Mouse (Mus musculus) heart, embryonic 10.5 days (tissue): ENCODE results near the gene Hpse2. TPM values are rescaled to one million over a fixed set of nuclear protein-coding genes. Genes with fewer than 3 reads are reported as not detected.

Source experiments
- DNase-seq: peaks from one replicate; pipeline ENCODE4 v3.0.0-alpha.2; 2017; ENCODE audit warnings: low spot score
- H3K27ac ChIP-seq: fragments of 300-500 bp; sonication (generic); 2 replicates; pipeline ENCODE4 v1.5.1; 2016; ENCODE audit warnings: mild to moderate bottlenecking
- H3K27me3 ChIP-seq: fragments of 300-500 bp; sonication (generic); 2 replicates; pipeline ENCODE4 v1.6.1; 2016; ENCODE audit warnings: mild to moderate bottlenecking; ENCODE audit not compliant: poor library complexity, insufficient read depth, severe bottlenecking
- H3K36me3 ChIP-seq: fragments of 300-500 bp; sonication (generic); 2 replicates; pipeline ENCODE4 v1.6.1; 2016; ENCODE audit warnings: mild to moderate bottlenecking, moderate library complexity
- H3K4me1 ChIP-seq: fragments of 300-500 bp; sonication (generic); 2 replicates; pipeline ENCODE4 v1.6.1; 2016; ENCODE audit warnings: mild to moderate bottlenecking
- H3K4me3 ChIP-seq: fragments of 300-500 bp; sonication (generic); 2 replicates; pipeline ENCODE4 v1.5.1; 2016; ENCODE audit warnings: mild to moderate bottlenecking, moderate library complexity
- H3K9me3 ChIP-seq: fragments of 300-500 bp; sonication (generic); 2 replicates; pipeline ENCODE4 v1.6.1; 2016; ENCODE audit warnings: mild to moderate bottlenecking, moderate library complexity
- WGBS: fragments of 180-500 bp; shearing (Covaris S2); methylation state at CpG from one replicate; pipeline ENCODE4 v1.1.7; 2016; 5-methylcytosine and 5-hydroxymethylcytosine counted together
- polyA plus RNA-seq: library from polyadenylated mRNA; unstranded; fragments of >200 nt; fragmentation: Nextera tagmentation; extraction: Ambion mirVana; gene quantifications from 2 replicates; pipeline ENCODE4 v1.2.1, GENCODE M21; 2016

Gene Hpse2
- 0.04 and 0.29 TPM in 2 replicates for polyA plus RNA-seq

GRCm38 (mm10) chr19:43388017-43388904 lies at the start of gene Hpse2:
Gene Hpse2 (minus strand): TSS chr19:43388355.
- no peaks in the 10 kb centered on the region for H3K36me3 ChIP-seq
- WGBS: 3% methylated on average over 18 of the region's 18 CpGs
- DNase-seq: no peak
- H3K9me3 ChIP-seq: no peaks in the 10 kb centered on the region
- H3K4me3 ChIP-seq: peak within 1 kb of the TSS; percentile 57
- H3K27me3 ChIP-seq: peaks cover 69% of the 10 kb centered on the region
- H3K4me1 ChIP-seq: peaks cover 30% of the 10 kb centered on the region
- H3K27ac ChIP-seq: no peak within 1 kb of the TSS

- H3K4me1 ChIP-seq: no peaks in the 10 kb centered on the region
- H3K27ac ChIP-seq: no peak overlapping the region
- 76% methylated on average over 24 of the region's 24 CpGs for WGBS
- peaks cover 17% of the 10 kb centered on the region for H3K27me3 ChIP-seq
- no peak for DNase-seq
- no peak overlapping the region for H3K4me3 ChIP-seq
- H3K36me3 ChIP-seq: no peaks in the 10 kb centered on the region
- H3K9me3 ChIP-seq: no peaks in the 10 kb centered on the region
These were observed 39.5 kb upstream of the Hpse2 start for GRCm38 (mm10) chr19:43427446-43428224.

GRCm38 (mm10) chr19:43424082-43424481 lies 35.9 kb upstream of the Hpse2 start:
- no peak for DNase-seq
- Histone ChIP-seq H3K9me3 (no peaks in the 10 kb centered on the region), H3K4me1 (no peaks in the 10 kb centered on the region), H3K36me3 (no peaks in the 10 kb centered on the region), H3K27me3 (peaks cover 12% of the 10 kb centered on the region), H3K4me3 (no peak overlapping the region), H3K27ac (no peak overlapping the region)
- 66% methylated on average over 2 of the region's 2 CpGs for WGBS

GRCm38 (mm10) chr19:43420506-43420905 lies 32.4 kb upstream of the Hpse2 start:
- no peak for DNase-seq
- WGBS: 72% methylated on average over 3 of the region's 3 CpGs
- H3K4me1 ChIP-seq: no peaks in the 10 kb centered on the region
- no peaks in the 10 kb centered on the region for H3K9me3 ChIP-seq
- H3K27ac ChIP-seq: no peak overlapping the region
- no peaks in the 10 kb centered on the region for H3K36me3 ChIP-seq
- no peak overlapping the region for H3K4me3 ChIP-seq
- H3K27me3 ChIP-seq: no peaks in the 10 kb centered on the region

- WGBS: 61% methylated on average over 2 of the region's 2 CpGs
- H3K4me1 ChIP-seq: no peaks in the 10 kb centered on the region
- H3K27me3 ChIP-seq: no peaks in the 10 kb centered on the region
- no peak overlapping the region for H3K4me3 ChIP-seq
- no peaks in the 10 kb centered on the region for H3K36me3 ChIP-seq
- H3K9me3 ChIP-seq: no peaks in the 10 kb centered on the region
- no peak overlapping the region for H3K27ac ChIP-seq
- DNase-seq: no peak
These were observed 27.4 kb upstream of the Hpse2 start for GRCm38 (mm10) chr19:43415565-43415964.

- no peak for DNase-seq
- 40% methylated on average over 1 of the region's 1 CpGs for WGBS
- H3K9me3 ChIP-seq: no peaks in the 10 kb centered on the region
- H3K36me3 ChIP-seq: no peaks in the 10 kb centered on the region
- H3K27ac ChIP-seq: no peak overlapping the region
- H3K27me3 ChIP-seq: no peaks in the 10 kb centered on the region
- H3K4me1 ChIP-seq: no peaks in the 10 kb centered on the region
- H3K4me3 ChIP-seq: no peak overlapping the region
These were observed 19.0 kb upstream of the Hpse2 start for GRCm38 (mm10) chr19:43407181-43407580.

GRCm38 (mm10) chr19:43396327-43396726 lies 8.2 kb upstream of the Hpse2 start:
- H3K27ac ChIP-seq: no peak overlapping the region
- H3K4me1 ChIP-seq: no peaks in the 10 kb centered on the region
- DNase-seq: no peak
- no peaks in the 10 kb centered on the region; the same call in 1 of the 2 replicates for H3K27me3 ChIP-seq
- no peak overlapping the region for H3K4me3 ChIP-seq
- H3K36me3 ChIP-seq: no peaks in the 10 kb centered on the region
- WGBS: 6% methylated on average over 4 of the region's 4 CpGs
- H3K9me3 ChIP-seq: no peaks in the 10 kb centered on the region

GRCm38 (mm10) chr19:43387071-43387770 lies 934 bp downstream of the Hpse2 start:
- H3K27me3 ChIP-seq: peaks cover 78% of the 10 kb centered on the region
- no peak for DNase-seq
- no peak overlapping the region for H3K27ac ChIP-seq
- 3% methylated on average over 14 of the region's 14 CpGs for WGBS
- H3K4me1 ChIP-seq: peaks cover 30% of the 10 kb centered on the region
- H3K36me3 ChIP-seq: no peaks in the 10 kb centered on the region
- no peaks in the 10 kb centered on the region for H3K9me3 ChIP-seq
- peak overlapping the region; percentile 57 for H3K4me3 ChIP-seq

GRCm38 (mm10) chr19:43386041-43386952 lies 1.9 kb downstream of the Hpse2 start:
- Histone ChIP-seq H3K4me3 (peak overlapping the region; percentile 57), H3K4me1 (peaks cover 30% of the 10 kb centered on the region), H3K36me3 (no peaks in the 10 kb centered on the region), H3K27me3 (peaks cover 78% of the 10 kb centered on the region), H3K9me3 (no peaks in the 10 kb centered on the region), H3K27ac (no peak overlapping the region)
- no peak for DNase-seq
- under 1% methylated on average over 48 of the region's 48 CpGs for WGBS

GRCm38 (mm10) chr19:43385451-43385850 lies 2.7 kb downstream of the Hpse2 start:
- no peaks in the 10 kb centered on the region for H3K9me3 ChIP-seq
- no peak for DNase-seq
- H3K27me3 ChIP-seq: peaks cover 78% of the 10 kb centered on the region
- 3% methylated on average over 13 of the region's 13 CpGs for WGBS
- peak overlapping the region; percentile 57 for H3K4me3 ChIP-seq
- H3K27ac ChIP-seq: no peak overlapping the region
- no peaks in the 10 kb centered on the region for H3K36me3 ChIP-seq
- H3K4me1 ChIP-seq: peaks cover 30% of the 10 kb centered on the region

GRCm38 (mm10) chr19:43384978-43385431 lies 3.1 kb downstream of the Hpse2 start:
- Histone ChIP-seq H3K36me3 (no peaks in the 10 kb centered on the region), H3K9me3 (no peaks in the 10 kb centered on the region), H3K4me1 (peaks cover 30% of the 10 kb centered on the region), H3K27me3 (peaks cover 77% of the 10 kb centered on the region), H3K27ac (peak overlapping the region; percentile 6; the same call in 1 of the 2 replicates), H3K4me3 (peak overlapping the region; percentile 57)
- DNase-seq: peak; percentile 76
- WGBS: under 1% methylated on average over 25 of the region's 25 CpGs
